Mouse (Mus musculus) spleen, adult 2 months (tissue): ENCODE data around the gene Psmd8.

Experiments used
- CTCF ChIP-seq: fragments of 200-500 bp; IDR thresholded peaks from 2 replicates; pipeline ENCODE4 v1.5.1; 2011; ENCODE audit warnings: mild to moderate bottlenecking, inconsistent platforms; ENCODE audit not compliant: insufficient read depth, insufficient read length, insufficient replicate concordance; ENCODE audit errors: extremely low read depth
- POLR2A ChIP-seq: fragments of 200-500 bp; IDR thresholded peaks from 2 replicates; pipeline ENCODE4 v1.6.1; 2011; ENCODE audit warnings: low read depth, low read length, inconsistent platforms

DNA sequence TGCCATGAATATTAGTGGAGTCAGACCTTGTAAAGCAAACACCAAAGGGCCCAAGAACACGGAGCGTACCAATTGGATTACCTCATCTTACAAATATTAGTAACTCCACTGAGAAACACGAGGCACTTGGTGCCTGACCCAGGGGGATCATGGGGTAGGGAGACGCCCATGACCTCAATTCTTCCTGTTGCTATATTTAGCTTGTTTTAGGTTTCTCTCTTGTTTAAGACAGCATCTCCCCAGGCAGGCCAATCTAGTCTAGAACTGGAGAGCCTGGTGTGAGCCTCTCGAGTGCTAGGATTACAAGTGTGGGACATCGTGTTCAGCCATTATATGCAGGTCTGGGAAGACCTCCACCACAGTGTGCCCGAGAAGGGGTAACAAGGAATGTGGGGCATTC is 1.2 kb downstream of the Psmd8 start:
- TF ChIP-seq CTCF (no peak), POLR2A (no peak)
